Mouse (Mus musculus): ENCODE results near the gene Unc13d. TPM values are rescaled to one million over a fixed set of nuclear protein-coding genes. Genes with fewer than 3 reads are reported as not detected.

Gene Unc13d
- total and polyA plus RNA-seq, 3 experiments: 8.9 to 15.7 (median 14.0) TPM

- in situ Hi-C loops (cut with MboI; ENCODE audit: low pct_ligation_motif_present, low pct_unique_long_range_greater_than_20kb, low sequenced_read_pairs) (no loop called here), dilution Hi-C loops (cut with MboI; ENCODE audit: extremely low pct_ligation_motif_present, extremely low pct_unique_long_range_greater_than_20kb, low sequenced_read_pairs) (no loop called here)
- Histone ChIP-seq H3K4me3 (replicated peaks in 1 of 3; ENCODE audit: low read depth in 2 of 3, low read length in 2 of 3, poor library complexity in 1 of 3) (no peak overlapping the region), H3K9ac (ENCODE audit: insufficient read depth, low read depth) (no peak overlapping the region), H3K27ac (ENCODE audit: insufficient read depth, low read depth) (no peak overlapping the region), H3K27me3 (replicated peaks) (no peaks in the 10 kb centered on the region), H3K36me3 (replicated peaks in 1 of 2; ENCODE audit: control insufficient read depth in 1 of 2, insufficient read depth in 1 of 2, low read length in 1 of 2) (peaks cover 49 to 72% of the 10 kb centered on the region in 2 experiments), H3K9me3 (replicated peaks; ENCODE audit: low read length) (no peaks in the 10 kb centered on the region), H3K4me1 (ENCODE audit: control insufficient read depth in 1 of 2, insufficient read depth in 2 of 2) (peaks cover 6 to 43% of the 10 kb centered on the region in 2 experiments), H3K79me2 (replicated peaks; ENCODE audit: control insufficient read depth, extremely low read depth, insufficient read depth, poor library complexity, severe bottlenecking) (peaks cover 14% of the 10 kb centered on the region), H3K4me2 (ENCODE audit: insufficient read depth, low read depth, poor library complexity, severe bottlenecking) (no peak overlapping the region)
- TF ChIP-seq USF2 (conservative IDR thresholded peaks at IDR 0.05; ENCODE audit: low read depth, low read length) (no peak), MAZ (IDR thresholded peaks at IDR 0.05; ENCODE audit: low read depth, low read length) (no peak), POLR2AphosphoS2 (IDR thresholded peaks at IDR 0.05; ENCODE audit: low read depth, low read length) (no peak), EP300 (IDR thresholded peaks at IDR 0.05; ENCODE audit: low read length) (no peak), CTCF (conservative IDR thresholded peaks at IDR 0.05 in 1 of 2, IDR thresholded peaks at IDR 0.05 in 1 of 2; ENCODE audit: low read depth in 2 of 2, low read length in 2 of 2) (peak; percentile 36 to 76), USF1 (IDR thresholded peaks at IDR 0.05; ENCODE audit: low read depth, low read length) (no peak), SMC3 (IDR thresholded peaks at IDR 0.05; ENCODE audit: low read depth, low read length) (peak; percentile 32), RAD21 (IDR thresholded peaks at IDR 0.05; ENCODE audit: low read depth, low read length) (peak; percentile 34), PAX5 (IDR thresholded peaks at IDR 0.05; ENCODE audit: low read length) (no peak), ETS1 (conservative IDR thresholded peaks at IDR 0.05; ENCODE audit: low read depth, low read length) (no peak)
- peak; percentile 74 for DNase-seq (ENCODE audit: extremely low read depth)
These were observed 3.3 kb upstream of the Unc13d start for GRCm38 (mm10) chr11:116081081-116081480.

- in situ Hi-C loops (cut with MboI; ENCODE audit: low pct_ligation_motif_present, low pct_unique_long_range_greater_than_20kb, low sequenced_read_pairs) (no loop called here), dilution Hi-C loops (cut with MboI; ENCODE audit: extremely low pct_ligation_motif_present, extremely low pct_unique_long_range_greater_than_20kb, low sequenced_read_pairs) (no loop called here)
- Histone ChIP-seq H3K4me3 (replicated peaks in 1 of 3; ENCODE audit: low read depth in 2 of 3, low read length in 2 of 3, poor library complexity in 1 of 3) (no peak overlapping the region), H3K9me3 (replicated peaks; ENCODE audit: low read length) (no peaks in the 10 kb centered on the region), H3K4me2 (ENCODE audit: insufficient read depth, low read depth, poor library complexity, severe bottlenecking) (no peak overlapping the region), H3K9ac (ENCODE audit: insufficient read depth, low read depth) (no peak overlapping the region), H3K27ac (ENCODE audit: insufficient read depth, low read depth) (no peak overlapping the region), H3K79me2 (replicated peaks; ENCODE audit: control insufficient read depth, extremely low read depth, insufficient read depth, poor library complexity, severe bottlenecking) (0 out of 2 replicates have a peak, but pooled peaks cover under 1% of the 10 kb centered on the region), H3K4me1 (ENCODE audit: control insufficient read depth in 1 of 2, insufficient read depth in 2 of 2) (peaks cover 2 to 33% of the 10 kb centered on the region in 2 experiments; a peak in 2 of 4 replicates), H3K36me3 (replicated peaks in 1 of 2; ENCODE audit: control insufficient read depth in 1 of 2, insufficient read depth in 1 of 2, low read length in 1 of 2) (peaks cover 49 to 67% of the 10 kb centered on the region in 2 experiments), H3K27me3 (replicated peaks) (no peaks in the 10 kb centered on the region)
- TF ChIP-seq ETS1 (conservative IDR thresholded peaks at IDR 0.05; ENCODE audit: low read depth, low read length) (no peak), RAD21 (IDR thresholded peaks at IDR 0.05; ENCODE audit: low read depth, low read length) (no peak), MEF2A (IDR thresholded peaks at IDR 0.05; ENCODE audit: borderline replicate concordance, low read depth, low read length) (no peak), RCOR1 (conservative IDR thresholded peaks at IDR 0.05; ENCODE audit: low read depth, low read length) (no peak), ZC3H11A (IDR thresholded peaks at IDR 0.05; ENCODE audit: low read depth, low read length) (no peak), ZKSCAN1 (IDR thresholded peaks at IDR 0.05; ENCODE audit: borderline replicate concordance, low read depth, low read length) (no peak), USF1 (IDR thresholded peaks at IDR 0.05; ENCODE audit: low read depth, low read length) (no peak), CHD2 (IDR thresholded peaks at IDR 0.05; ENCODE audit: low read length) (no peak), ZMIZ1 (IDR thresholded peaks at IDR 0.05; ENCODE audit: low read depth, low read length) (no peak), MAX (IDR thresholded peaks at IDR 0.05; ENCODE audit: low read length) (no peak), HCFC1 (IDR thresholded peaks at IDR 0.05; ENCODE audit: low read depth, low read length) (no peak), MAZ (IDR thresholded peaks at IDR 0.05; ENCODE audit: low read depth, low read length) (no peak), MXI1 (IDR thresholded peaks at IDR 0.05; ENCODE audit: low read depth, low read length) (no peak), ELF1 (IDR thresholded peaks at IDR 0.05; ENCODE audit: low read depth, low read length) (no peak), MAFK (IDR thresholded peaks at IDR 0.05; ENCODE audit: insufficient replicate concordance, low read length) (no peak), EP300 (IDR thresholded peaks at IDR 0.05; ENCODE audit: low read length) (no peak)
- no peak for DNase-seq (ENCODE audit: extremely low read depth)
These were observed 1.8 kb upstream of the Unc13d start for GRCm38 (mm10) chr11:116079511-116079910.
